Mouse (Mus musculus): ENCODE measurements at regions not wholly inside any gene's neighbourhood (a gene's known extent, or its start where the extent isn't known, plus 50 kb on each side); places are given as distances from the start of the nearest gene placed in this dataset.

GRCm38 (mm10) chr5:44902541-44902940 lies 103.1 kb upstream of the Ldb2 start:
- H3K9ac ChIP-seq = no peak overlapping the region
- no peaks in the 10 kb centered on the region for H3K9me3 ChIP-seq (replicated peaks)
- H3K4me1 ChIP-seq (replicated peaks) = no peaks in the 10 kb centered on the region
- WGBS = 60% methylated on average over 6 of the region's 6 CpGs
- no peaks in the 10 kb centered on the region for H3K36me3 ChIP-seq
- ATAC-seq (ENCODE audit: insufficient number of reproducible peaks, low FRiP score) = no peak
- H3K27me3 ChIP-seq (replicated peaks) = no peaks in the 10 kb centered on the region
- no peak overlapping the region for H3K4me3 ChIP-seq
- H3K4me2 ChIP-seq = no peak overlapping the region
- no peak overlapping the region for H3K27ac ChIP-seq (ENCODE audit: poor library complexity, severe bottlenecking)

GRCm38 (mm10) chr5:44886566-44887070 lies 87.1 kb upstream of the Ldb2 start:
- 65% methylated on average over 4 of the region's 4 CpGs for WGBS
- H3K9me3 ChIP-seq (replicated peaks) = no peaks in the 10 kb centered on the region
- H3K36me3 ChIP-seq = no peaks in the 10 kb centered on the region
- no peak for ATAC-seq (ENCODE audit: insufficient number of reproducible peaks, low FRiP score)
- H3K27ac ChIP-seq (ENCODE audit: poor library complexity, severe bottlenecking) = no peak overlapping the region
- no peak overlapping the region for H3K9ac ChIP-seq
- no peak overlapping the region for H3K4me3 ChIP-seq
- no peaks in the 10 kb centered on the region for H3K4me1 ChIP-seq (replicated peaks)
- no peak overlapping the region for H3K4me2 ChIP-seq
- H3K27me3 ChIP-seq (replicated peaks) = no peaks in the 10 kb centered on the region

DNA sequence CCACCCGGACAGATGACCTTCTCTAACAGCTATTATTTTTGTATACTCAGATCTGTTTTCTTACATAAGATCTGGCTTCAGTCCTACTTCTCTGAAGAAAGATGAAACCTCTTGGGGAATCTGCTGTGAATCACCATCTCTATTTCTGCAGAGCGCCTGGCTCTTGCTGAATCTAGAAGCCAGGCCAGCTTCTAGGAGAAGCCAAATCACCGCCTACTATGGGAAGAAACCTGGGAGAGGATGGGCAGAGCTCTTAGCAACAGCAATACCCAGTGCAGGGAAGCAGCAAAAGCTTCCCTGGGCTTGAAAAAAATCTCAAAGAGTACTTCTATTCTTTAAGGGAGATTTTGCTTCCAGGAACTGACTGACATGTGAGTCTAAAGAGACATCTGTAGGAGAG lies 77.5 kb upstream of the Ldb2 start:
- no peaks in the 10 kb centered on the region for H3K4me1 ChIP-seq (replicated peaks)
- no peak overlapping the region for H3K4me2 ChIP-seq
- 74% methylated on average over 3 of the region's 3 CpGs for WGBS
- H3K9ac ChIP-seq = no peak overlapping the region
- ATAC-seq (ENCODE audit: insufficient number of reproducible peaks, low FRiP score) = no peak
- H3K27me3 ChIP-seq (replicated peaks) = no peaks in the 10 kb centered on the region
- H3K27ac ChIP-seq (ENCODE audit: poor library complexity, severe bottlenecking) = no peak overlapping the region
- H3K36me3 ChIP-seq = no peaks in the 10 kb centered on the region
- no peaks in the 10 kb centered on the region for H3K9me3 ChIP-seq (replicated peaks)
- H3K4me3 ChIP-seq = no peak overlapping the region

GRCm38 (mm10) chr5:44872243-44872642 lies 72.8 kb upstream of the Ldb2 start:
- no peak overlapping the region for H3K4me3 ChIP-seq

GRCm38 (mm10) chr5:44863887-44864286 lies 64.4 kb upstream of the Ldb2 start:
- Histone ChIP-seq H3K4me2 (no peak overlapping the region), H3K36me3 (no peaks in the 10 kb centered on the region), H3K9me3 (replicated peaks) (no peaks in the 10 kb centered on the region), H3K4me3 (no peak overlapping the region), H3K9ac (no peak overlapping the region), H3K27me3 (replicated peaks) (no peaks in the 10 kb centered on the region), H3K4me1 (replicated peaks) (no peaks in the 10 kb centered on the region), H3K27ac (ENCODE audit: poor library complexity, severe bottlenecking) (no peak overlapping the region)
- 38% methylated on average over 3 of the region's 3 CpGs for WGBS
- ATAC-seq (ENCODE audit: insufficient number of reproducible peaks, low FRiP score) = no peak

More at GRCm38 (mm10) chr5:44872243-44872642, 72.8 kb upstream of the Ldb2 start:
- Histone ChIP-seq H3K9ac (no peak overlapping the region), H3K36me3 (no peaks in the 10 kb centered on the region), H3K4me2 (no peak overlapping the region), H3K9me3 (replicated peaks) (no peaks in the 10 kb centered on the region), H3K4me1 (replicated peaks) (no peaks in the 10 kb centered on the region), H3K27me3 (replicated peaks) (no peaks in the 10 kb centered on the region), H3K27ac (ENCODE audit: poor library complexity, severe bottlenecking) (no peak overlapping the region)
- 77% methylated on average over 7 of the region's 7 CpGs for WGBS
- ATAC-seq (ENCODE audit: insufficient number of reproducible peaks, low FRiP score) = no peak

GRCm38 (mm10) chr5:44863349-44863748 lies 63.9 kb upstream of the Ldb2 start:
- no peaks in the 10 kb centered on the region for H3K4me1 ChIP-seq (replicated peaks)
- H3K4me3 ChIP-seq = no peak overlapping the region
- H3K9me3 ChIP-seq (replicated peaks) = no peaks in the 10 kb centered on the region
- no peaks in the 10 kb centered on the region for H3K27me3 ChIP-seq (replicated peaks)
- no peak overlapping the region for H3K27ac ChIP-seq (ENCODE audit: poor library complexity, severe bottlenecking)
- no peak for ATAC-seq (ENCODE audit: insufficient number of reproducible peaks, low FRiP score)
- no peak overlapping the region for H3K4me2 ChIP-seq
- H3K9ac ChIP-seq = no peak overlapping the region
- H3K36me3 ChIP-seq = no peaks in the 10 kb centered on the region
- WGBS = 46% methylated on average over 3 of the region's 3 CpGs

GRCm38 (mm10) chr5:44854189-44854588 lies 54.7 kb upstream of the Ldb2 start:
- WGBS = 79% methylated on average over 4 of the region's 4 CpGs
- Histone ChIP-seq H3K4me3 (no peak overlapping the region), H3K27me3 (replicated peaks) (no peaks in the 10 kb centered on the region), H3K4me2 (no peak overlapping the region), H3K36me3 (no peaks in the 10 kb centered on the region), H3K27ac (ENCODE audit: poor library complexity, severe bottlenecking) (no peak overlapping the region), H3K9me3 (replicated peaks) (0 out of 2 replicates have a peak, but pooled peaks cover 4% of the 10 kb centered on the region), H3K9ac (no peak overlapping the region), H3K4me1 (replicated peaks) (no peaks in the 10 kb centered on the region)
- no peak for ATAC-seq (ENCODE audit: insufficient number of reproducible peaks, low FRiP score)

All from heart, embryonic 12.5 days (tissue).